Mouse (Mus musculus) MEL (cell line): ENCODE results near the gene Trpm8. TPM values are rescaled to one million over a fixed set of nuclear protein-coding genes. Genes with fewer than 3 reads are reported as not detected.

Experiments
- DNase-seq: peaks from one replicate; pipeline ENCODE4 v3.0.0; 2011; ENCODE audit warnings: low read depth, low spot score
- H3K27ac ChIP-seq: 2 replicates; pipeline ENCODE4 v1.5.1; 2012; ENCODE audit warnings: low read depth, mild to moderate bottlenecking, control low read depth, low read length, moderate library complexity; ENCODE audit not compliant: control insufficient read depth
- H3K27me3 ChIP-seq, 2 experiments: fragments of 150-350 bp in 1 of 2; sonication (generic) in 1 of 2; 2 replicates each; pipeline ENCODE4 v1.6.1; 2012; ENCODE audit warnings: low read length in 2 of 2, mild to moderate bottlenecking in 2 of 2, improper control_type of control experiment in 1 of 2, moderate library complexity in 1 of 2; ENCODE audit not compliant: insufficient read depth in 2 of 2, control insufficient read depth in 1 of 2
- H3K36me3 ChIP-seq, 2 experiments: 2 replicates each; pipeline ENCODE4 v1.6.1; 2012 to 2014; ENCODE audit warnings: low read length in 2 of 2, improper control_type of control experiment in 1 of 2, inconsistent platforms in 1 of 2, mild to moderate bottlenecking in 1 of 2; ENCODE audit not compliant: insufficient read depth in 2 of 2, control insufficient read depth in 1 of 2
- H3K4me1 ChIP-seq, 2 experiments: fragments of 150-350 bp in 1 of 2; sonication (generic) in 1 of 2; 2 replicates each; pipeline ENCODE4 v1.6.1; 2012; ENCODE audit warnings: low read length in 2 of 2, improper control_type of control experiment in 1 of 2, mild to moderate bottlenecking in 1 of 2; ENCODE audit not compliant: insufficient read depth in 2 of 2, control insufficient read depth in 1 of 2
- H3K4me3 ChIP-seq, 2 experiments: fragments of 150-350 bp in 1 of 2; sonication (generic) in 1 of 2; 2 replicates each; pipeline ENCODE4 v1.5.1; 2012; ENCODE audit warnings: low read depth in 2 of 2, low read length in 2 of 2, mild to moderate bottlenecking in 2 of 2, moderate library complexity in 2 of 2, control low read depth in 1 of 2, improper control_type of control experiment in 1 of 2; ENCODE audit not compliant: control insufficient read depth in 1 of 2, insufficient read depth in 1 of 2
- H3K79me2 ChIP-seq: 2 replicates; pipeline ENCODE4 v1.6.1; 2012; ENCODE audit warnings: mild to moderate bottlenecking, low read length, moderate library complexity; ENCODE audit not compliant: control insufficient read depth, poor library complexity, insufficient read depth
- H3K9ac ChIP-seq: 2 replicates; pipeline ENCODE4 v1.6.1; 2012; ENCODE audit warnings: low read depth, mild to moderate bottlenecking, control low read depth, low read length, moderate library complexity; ENCODE audit not compliant: control insufficient read depth, poor library complexity, severe bottlenecking
- H3K9me3 ChIP-seq: fragments of 150-350 bp; sonication (generic); replicated peaks from 2 replicates; pipeline ENCODE4 v1.6.1; 2012; ENCODE audit warnings: mild to moderate bottlenecking, low read length, improper control_type of control experiment, moderate library complexity; ENCODE audit not compliant: insufficient read depth
- CHD1 ChIP-seq: IDR thresholded peaks from 2 replicates; pipeline ENCODE4 v1.6.1; 2012; ENCODE audit warnings: low read depth, mild to moderate bottlenecking, inconsistent platforms, low read length, improper control_type of control experiment
- ELF1 ChIP-seq: IDR thresholded peaks from 2 replicates; pipeline ENCODE4 v1.6.1; 2014; ENCODE audit warnings: low read depth, mild to moderate bottlenecking, inconsistent platforms, low read length, improper control_type of control experiment, moderate library complexity
- GATA1 ChIP-seq: IDR thresholded peaks from 2 replicates; pipeline ENCODE4 v1.6.1; 2011; ENCODE audit warnings: low read depth, low read length, improper control_type of control experiment
- MAX ChIP-seq: IDR thresholded peaks from 2 replicates; pipeline ENCODE4 v1.6.1; 2011; ENCODE audit warnings: low read length, improper control_type of control experiment
- MYC ChIP-seq: IDR thresholded peaks from 2 replicates; pipeline ENCODE4 v1.6.1; 2011; ENCODE audit warnings: low read depth, mild to moderate bottlenecking, low read length, improper control_type of control experiment, moderate library complexity
- NELFE ChIP-seq: IDR thresholded peaks from 2 replicates; pipeline ENCODE4 v1.6.1; 2011; ENCODE audit warnings: low read depth, low read length, improper control_type of control experiment
- NRF1 ChIP-seq: IDR thresholded peaks from 2 replicates; pipeline ENCODE4 v1.6.1; 2014; ENCODE audit warnings: low read depth, mild to moderate bottlenecking, inconsistent platforms, low read length, improper control_type of control experiment, moderate library complexity; ENCODE audit not compliant: poor library complexity, insufficient read depth, severe bottlenecking
- POLR2A ChIP-seq, 2 experiments: IDR thresholded peaks; 2 replicates each; pipeline ENCODE4 v1.6.1; 2011 to 2012; ENCODE audit warnings: low read length in 2 of 2, mild to moderate bottlenecking in 2 of 2, control low read depth in 1 of 2, improper control_type of control experiment in 1 of 2, low read depth in 1 of 2, moderate library complexity in 1 of 2; ENCODE audit not compliant: control insufficient read depth in 1 of 2, insufficient read depth in 1 of 2, poor library complexity in 1 of 2
- POLR2AphosphoS5 ChIP-seq: IDR thresholded peaks from 2 replicates; pipeline ENCODE4 v1.6.1; 2012; ENCODE audit warnings: low read depth, borderline replicate concordance, mild to moderate bottlenecking, inconsistent platforms, low read length, moderate library complexity, mixed read lengths
- RCOR1 ChIP-seq: IDR thresholded peaks from 2 replicates; pipeline ENCODE4 v1.6.1; 2012; ENCODE audit warnings: low read depth, mild to moderate bottlenecking, inconsistent platforms, low read length, improper control_type of control experiment
- TAL1 ChIP-seq: IDR thresholded peaks from 2 replicates; pipeline ENCODE4 v1.6.1; 2012; ENCODE audit warnings: mild to moderate bottlenecking, inconsistent platforms, low read length, moderate library complexity, mixed read lengths
- USF2 ChIP-seq, 2 experiments: IDR thresholded peaks; 2 replicates each; pipeline ENCODE4 v1.6.1; 2011 to 2012; ENCODE audit warnings: improper control_type of control experiment in 2 of 2, low read length in 2 of 2, borderline replicate concordance in 1 of 2, inconsistent platforms in 1 of 2, low read depth in 1 of 2, mild to moderate bottlenecking in 1 of 2; ENCODE audit not compliant: insufficient read depth in 1 of 2
- ZKSCAN1 ChIP-seq: IDR thresholded peaks from 2 replicates; pipeline ENCODE4 v1.6.1; 2012; ENCODE audit warnings: low read depth, mild to moderate bottlenecking, inconsistent platforms, low read length, improper control_type of control experiment, moderate library complexity
- polyA plus RNA-seq, 2 experiments: library from polyadenylated mRNA; stranded (reverse) in 1 of 2; unstranded in 1 of 2; fragments of >175 nt in 1 of 2; fragments of >200 nt in 1 of 2; gene quantifications; 2 replicates each; pipeline versions ENCODE4 v1.2.1 to v1.2.4; 2012; ENCODE audit warnings: low replicate concordance in 2 of 2, low read depth in 1 of 2; ENCODE audit not compliant: insufficient read length in 2 of 2, insufficient read depth in 1 of 2, missing spikeins in 1 of 2
- total RNA-seq: library from RNA; depleted of rRNA; stranded (reverse); fragments of 300-350 nt; gene quantifications from 2 replicates; pipeline ENCODE4 v1.2.3, GENCODE M21; 2012

Trpm8 gene
- total and polyA plus RNA-seq, 3 experiments = not detected

DNA sequence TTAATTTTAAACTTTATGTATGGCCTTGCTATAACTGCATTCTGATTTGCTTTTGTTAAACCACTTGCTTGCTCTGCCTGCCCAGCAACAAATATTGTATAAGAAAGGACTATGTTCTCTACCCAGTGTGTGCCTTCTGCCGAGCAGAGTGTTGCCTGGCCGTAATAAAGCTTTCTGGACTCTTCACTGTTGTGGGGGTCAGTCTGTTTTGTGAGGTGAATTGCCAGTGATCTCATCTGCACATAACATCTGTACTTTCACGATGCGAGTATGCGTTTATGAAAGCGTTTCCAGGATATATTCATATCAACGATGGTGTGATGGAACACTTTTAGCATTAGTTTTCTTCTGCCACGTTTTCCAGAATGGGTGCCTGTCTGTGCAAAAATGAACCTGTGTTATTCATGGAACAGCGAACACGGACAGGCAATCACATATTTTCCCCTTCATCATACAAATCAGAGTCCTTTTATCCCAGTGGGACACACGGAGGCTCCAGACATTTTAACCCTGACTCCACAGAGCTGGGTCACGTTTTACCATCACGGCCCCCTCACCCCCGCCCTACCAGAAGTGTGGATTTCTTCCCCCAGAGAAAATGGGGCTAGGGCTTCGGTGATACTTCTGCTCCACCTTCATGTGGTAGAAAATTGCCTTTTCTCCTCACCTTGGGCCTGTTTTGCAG is 2.7 kb downstream of the Trpm8 start:
- no peaks in the 10 kb centered on the region for H3K27me3 ChIP-seq
- no peak overlapping the region for H3K9ac ChIP-seq
- peaks cover 3 to 9% of the 10 kb centered on the region in 2 experiments; a peak in 3 of 4 replicates for H3K4me1 ChIP-seq
- no peak overlapping the region for H3K4me3 ChIP-seq
- H3K9me3 ChIP-seq = no peaks in the 10 kb centered on the region
- TF ChIP-seq NRF1 (no peak), MAX (no peak), TAL1 (no peak), MYC (no peak), ELF1 (no peak), ZKSCAN1 (no peak), GATA1 (no peak), NELFE (no peak), POLR2A (IDR thresholded peaks at IDR 0.05; ENCODE audit: control insufficient read depth in 1 of 2, insufficient read depth in 1 of 2, low read depth in 1 of 2, low read length in 2 of 2, poor library complexity in 1 of 2) (no peak), USF2 (IDR thresholded peaks at IDR 0.05; ENCODE audit: borderline replicate concordance in 1 of 2, insufficient read depth in 1 of 2, low read depth in 1 of 2, low read length in 2 of 2) (no peak), POLR2AphosphoS5 (no peak)
- peaks cover 22% of the 10 kb centered on the region for H3K79me2 ChIP-seq
- DNase-seq = no peak
- H3K36me3 ChIP-seq = peaks cover 1 to 15% of the 10 kb centered on the region in 2 experiments; a peak in 3 of 4 replicates
- H3K27ac ChIP-seq = no peak overlapping the region

GRCm38 (mm10) chr1:88282301-88282700 is 4.8 kb downstream of the Trpm8 start:
- Histone ChIP-seq H3K4me1 (no peaks in the 10 kb centered on the region), H3K79me2 (peaks cover under 1% of the 10 kb centered on the region; the same call in 1 of the 2 replicates), H3K4me3 (no peak overlapping the region), H3K27me3 (no peaks in the 10 kb centered on the region), H3K9ac (no peak overlapping the region), H3K36me3 (peaks cover 0 to 5% of the 10 kb centered on the region in 2 experiments; a peak in 2 of 4 replicates), H3K27ac (no peak overlapping the region), H3K9me3 (no peaks in the 10 kb centered on the region)
- no peak for DNase-seq
- TF ChIP-seq CHD1 (no peak), RCOR1 (no peak), POLR2A (IDR thresholded peaks at IDR 0.05; ENCODE audit: control insufficient read depth in 1 of 2, insufficient read depth in 1 of 2, low read depth in 1 of 2, low read length in 2 of 2, poor library complexity in 1 of 2) (no peak)
- TF ChIP-seq, all 39 proteins: peak for 0
